Mouse (Mus musculus): ENCODE measurements at regions not wholly inside any gene's neighbourhood (a gene's known extent, or its start where the extent isn't known, plus 50 kb on each side); places are given as distances from the start of the nearest gene placed in this dataset.

DNA sequence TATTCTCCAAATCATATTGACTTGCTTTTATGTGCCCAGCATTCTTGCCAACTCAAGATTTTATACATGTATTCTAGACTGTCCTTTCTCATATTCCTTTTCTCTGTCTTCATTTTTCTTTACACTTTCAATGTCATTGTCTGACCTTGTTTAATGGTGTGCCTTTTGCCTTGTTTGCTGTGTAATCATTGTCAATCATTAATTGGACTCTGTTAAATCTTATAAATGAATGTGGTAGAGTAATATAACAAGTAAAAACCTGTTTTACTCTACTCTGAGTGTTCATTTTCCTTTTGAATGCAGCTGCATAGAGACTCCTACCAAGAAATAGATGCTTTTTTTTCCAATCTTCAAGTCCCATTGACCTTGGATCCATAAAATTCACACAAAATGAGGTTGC lies 283.0 kb upstream of the Gpc6 start:
- TF ChIP-seq CTCF (IDR thresholded peaks at IDR 0.05; ENCODE audit: control insufficient read depth, insufficient read depth, insufficient read length): no peak
- TF ChIP-seq MYOG (IDR thresholded peaks at IDR 0.05; ENCODE audit: control insufficient read depth, extremely low read depth, insufficient read length): no peak
- no peak for TF ChIP-seq USF1 (IDR thresholded peaks at IDR 0.05; ENCODE audit: low read depth)

Measured in C2C12 (cell line).